Mouse (Mus musculus) layer of hippocampus, postnatal 10 days (tissue): ENCODE results near the gene Smyd1. TPM values are rescaled to one million over a fixed set of nuclear protein-coding genes. Genes with fewer than 3 reads are reported as not detected.
"Not testable (repeated sequence)": the region's sequence is repeated elsewhere in the genome, so short reads cannot be mapped to it uniquely, and the experiment has no call there.

ENCODE experiments used
- DNase-seq, 2 experiments: peaks; one replicate each; pipeline ENCODE4 v3.0.0; 2021; ENCODE audit warnings: low spot score in 2 of 2
- total RNA-seq, 2 experiments: library from RNA; stranded (reverse); gene quantifications; 2 replicates each; pipeline ENCODE4 v1.2.3; 2021

The Smyd1 gene
- total RNA-seq, 2 experiments from 2014 or later: 0.91 to 1.6 TPM

- DNase-seq: no peak
These were observed 7.8 kb upstream of the Smyd1 start for GRCm38 (mm10) chr6:71329881-71330280.

GRCm38 (mm10) chr6:71324816-71325215 lies 2.8 kb upstream of the Smyd1 start:
- no peak for DNase-seq

- no peak for DNase-seq
These were observed 473 bp upstream of the Smyd1 start, which contains the start of gene Cd8b1 for GRCm38 (mm10) chr6:71322491-71322921. Gene Cd8b1 (plus strand): TSS chr6:71322788.

GRCm38 (mm10) chr6:71307486-71307885 lies 14.5 kb downstream of the Smyd1 start:
- DNase-seq: no peak

GRCm38 (mm10) chr6:71302097-71302731 lies 19.8 kb downstream of the Smyd1 start:
- DNase-seq: no peak

GRCm38 (mm10) chr6:71298751-71299150 lies 23.3 kb downstream of the Smyd1 start:
- peak; percentile 16 to 17 for DNase-seq

- no peak for DNase-seq
These were observed 24.0 kb downstream of the Smyd1 start for GRCm38 (mm10) chr6:71298051-71298450.

- DNase-seq: no peak
These were observed 26.7 kb downstream of the Smyd1 start for GRCm38 (mm10) chr6:71295303-71295702.

- DNase-seq: no peak
These were observed 28.5 kb downstream of the Smyd1 start for GRCm38 (mm10) chr6:71293509-71293908.

GRCm38 (mm10) chr6:71279418-71279817 lies 42.6 kb downstream of the Smyd1 start:
- DNase-seq: no peak

GRCm38 (mm10) chr6:71274621-71275020 lies 47.4 kb downstream of the Smyd1 start:
- no peak for DNase-seq

- no peak for DNase-seq
These were observed 48.3 kb downstream of the Smyd1 start for GRCm38 (mm10) chr6:71273715-71274114.

GRCm38 (mm10) chr6:71272316-71272741 lies 49.7 kb downstream of the Smyd1 start:
- peak in 1 of 2 experiments; percentile 7 for DNase-seq

- DNase-seq: peak; percentile 94 to 97
These were observed 50.4 kb downstream of the Smyd1 start, which contains the start of gene Krcc1 for GRCm38 (mm10) chr6:71271389-71272315. Gene Krcc1 (plus strand): TSS chr6:71271677.

GRCm38 (mm10) chr6:71271057-71271388 lies 51.0 kb downstream of the Smyd1 start:
- DNase-seq: no peak

GRCm38 (mm10) chr6:71270301-71271056 lies 51.6 kb downstream of the Smyd1 start:
- DNase-seq: peak; percentile 16 to 23

GRCm38 (mm10) chr6:71269686-71270050 lies 52.4 kb downstream of the Smyd1 start:
- DNase-seq: not testable (repeated sequence)

GRCm38 (mm10) chr6:71268929-71269685 lies 52.9 kb downstream of the Smyd1 start:
- no peak for DNase-seq

- not testable (repeated sequence) for DNase-seq
These were observed 54.4 kb downstream of the Smyd1 start for GRCm38 (mm10) chr6:71267603-71268002.

GRCm38 (mm10) chr6:71262142-71262833 lies 59.7 kb downstream of the Smyd1 start:
- no peak for DNase-seq
